Mouse (Mus musculus): Measurements from ENCODE around the gene Gm39566. TPM values are rescaled to one million over a fixed set of nuclear protein-coding genes. Genes with fewer than 3 reads are reported as not detected.

The Gm39566 gene
- total and polyA plus RNA-seq, 3 experiments, result 0.05 TPM; not detected in 2

DNA sequence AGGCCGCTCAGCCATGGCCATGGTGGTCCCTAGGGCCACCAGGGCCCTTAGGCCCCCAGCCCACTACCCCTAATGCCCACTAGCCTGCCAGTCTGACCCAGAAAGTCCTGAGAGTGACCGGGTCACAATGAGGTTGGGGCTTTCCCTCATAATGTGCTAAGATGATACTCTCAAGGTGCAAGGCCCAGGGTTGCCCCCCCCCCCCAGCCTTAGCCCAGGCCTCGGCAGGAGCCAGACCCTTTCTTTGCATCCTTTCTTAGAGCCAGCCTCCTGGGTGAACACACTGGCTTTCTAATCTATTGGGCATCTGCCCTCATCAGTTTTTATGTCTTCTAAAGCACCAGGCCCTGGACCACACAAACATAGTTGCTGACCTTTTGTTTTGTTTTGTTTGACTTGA, 7.0 kb upstream of the Gm39566 start, which contains the start of gene Spem1:
TSS of gene Spem1 (minus strand) at position 101 of the 400 bp plus-strand sequence.
- peaks cover 8% of the 10 kb centered on the region for H3K9me3 ChIP-seq (replicated peaks)

DNA sequence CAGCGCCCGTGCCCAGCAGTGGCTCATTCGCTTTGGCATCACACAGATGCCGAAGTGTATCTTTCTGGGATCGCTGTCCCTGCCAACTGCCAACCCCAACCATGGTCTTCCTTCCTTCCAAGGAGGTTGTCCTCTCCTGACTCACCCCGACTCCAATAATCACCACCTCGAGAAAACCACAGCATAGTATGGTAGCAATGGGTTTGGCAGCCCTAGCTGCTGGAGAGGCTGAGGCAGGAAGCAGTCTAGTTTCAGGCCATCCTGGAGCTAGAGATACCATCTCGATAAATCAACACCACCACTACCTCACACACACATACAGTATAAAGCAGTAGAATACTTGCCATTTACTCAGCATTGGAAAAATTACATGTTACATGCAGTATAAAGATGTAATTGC, 3.8 kb upstream of the Gm39566 start:
- DNase-seq (ENCODE audit: low spot score), result no peak
- H3K27me3 ChIP-seq (ENCODE audit: insufficient read depth, low read length), result peaks cover 45% of the 10 kb centered on the region
- no peak overlapping the region for H3K4me3 ChIP-seq (ENCODE audit: low read depth, low read length)
- TF ChIP-seq POLR2AphosphoS5 (IDR thresholded peaks at IDR 0.05; ENCODE audit: insufficient replicate concordance, low read depth, low read length), result no peak
- TF ChIP-seq CTCF (IDR thresholded peaks at IDR 0.05; ENCODE audit: low read depth, low read length), result no peak
- TF ChIP-seq GATA1 (IDR thresholded peaks at IDR 0.05; ENCODE audit: borderline replicate concordance, low read length), result no peak
- no peak for TF ChIP-seq GATA2 (IDR thresholded peaks at IDR 0.05; ENCODE audit: borderline replicate concordance, low read depth, low read length)
- TF ChIP-seq TAL1 (conservative IDR thresholded peaks at IDR 0.05; ENCODE audit: low read depth, low read length), result no peak
- no peak for ATAC-seq (ENCODE audit: extremely low read depth, insufficient number of reproducible peaks, low FRiP score, poor library complexity, severe bottlenecking)
- no peaks in the 10 kb centered on the region for H3K4me1 ChIP-seq (ENCODE audit: insufficient read depth, low read depth, low read length)
- no peaks in the 10 kb centered on the region for H3K36me3 ChIP-seq (replicated peaks)
- H3K9me3 ChIP-seq (replicated peaks), result no peaks in the 10 kb centered on the region; the same call in 1 of the 2 replicates

More for the DNA sequence above, 7.0 kb upstream of the Gm39566 start, which contains the start of gene Spem1:
- peaks cover 24% of the 10 kb centered on the region for H3K36me3 ChIP-seq (replicated peaks)
- ATAC-seq (ENCODE audit: extremely low read depth, insufficient number of reproducible peaks, low FRiP score, poor library complexity, severe bottlenecking) (no peak), DNase-seq (ENCODE audit: low spot score) (no peak)
- no peak within 1 kb of the TSS for H3K4me3 ChIP-seq (ENCODE audit: low read depth, low read length)
- H3K27me3 ChIP-seq (ENCODE audit: insufficient read depth, low read length), result peaks cover 44% of the 10 kb centered on the region
- H3K4me1 ChIP-seq (ENCODE audit: insufficient read depth, low read depth, low read length), result no peaks in the 10 kb centered on the region; the same call in 1 of the 2 replicates
- TF ChIP-seq GATA1 (IDR thresholded peaks at IDR 0.05; ENCODE audit: borderline replicate concordance, low read length) (no peak), POLR2AphosphoS5 (IDR thresholded peaks at IDR 0.05; ENCODE audit: insufficient replicate concordance, low read depth, low read length) (no peak), TAL1 (conservative IDR thresholded peaks at IDR 0.05; ENCODE audit: low read depth, low read length) (no peak), CTCF (IDR thresholded peaks at IDR 0.05; ENCODE audit: low read depth, low read length) (no peak), GATA2 (IDR thresholded peaks at IDR 0.05; ENCODE audit: borderline replicate concordance, low read depth, low read length) (no peak)

DNA sequence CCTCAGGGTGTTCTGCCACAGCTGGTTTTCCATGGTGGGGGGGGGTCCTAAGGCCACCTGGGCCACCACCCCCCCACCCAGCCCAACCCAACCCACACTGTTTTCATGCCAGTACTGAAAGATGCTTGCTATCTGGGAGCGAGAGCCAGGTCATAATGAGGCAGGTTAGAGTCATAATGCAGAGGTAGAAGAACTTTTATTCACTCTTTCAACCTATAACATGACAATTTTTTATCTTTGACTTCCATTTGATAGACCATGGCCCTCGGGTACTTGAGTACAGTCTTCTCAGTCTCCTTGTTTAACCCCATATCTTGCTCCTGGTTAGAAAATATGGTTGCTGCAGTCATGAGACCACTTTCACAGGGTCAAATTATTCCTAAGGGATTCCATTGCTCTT, 3.3 kb upstream of the Gm39566 start, which contains the start of gene Spem2:
TSS of gene Spem2 (minus strand) at position 101 of the 400 bp plus-strand sequence.
- TF ChIP-seq GATA1 (IDR thresholded peaks at IDR 0.05; ENCODE audit: borderline replicate concordance, low read length) (no peak), CTCF (IDR thresholded peaks at IDR 0.05; ENCODE audit: low read depth, low read length) (no peak), TAL1 (conservative IDR thresholded peaks at IDR 0.05; ENCODE audit: low read depth, low read length) (no peak)
- ATAC-seq (ENCODE audit: extremely low read depth, insufficient number of reproducible peaks, low FRiP score, poor library complexity, severe bottlenecking) (no peak), DNase-seq (ENCODE audit: low spot score) (no peak)
- Histone ChIP-seq H3K9me3 (replicated peaks) (no peaks in the 10 kb centered on the region; the same call in 1 of the 2 replicates), H3K4me1 (ENCODE audit: insufficient read depth, low read depth, low read length) (no peaks in the 10 kb centered on the region), H3K36me3 (replicated peaks) (no peaks in the 10 kb centered on the region), H3K4me3 (ENCODE audit: low read depth, low read length) (no peak within 1 kb of the TSS), H3K27me3 (ENCODE audit: insufficient read depth, low read length) (peaks cover 44% of the 10 kb centered on the region)

DNA sequence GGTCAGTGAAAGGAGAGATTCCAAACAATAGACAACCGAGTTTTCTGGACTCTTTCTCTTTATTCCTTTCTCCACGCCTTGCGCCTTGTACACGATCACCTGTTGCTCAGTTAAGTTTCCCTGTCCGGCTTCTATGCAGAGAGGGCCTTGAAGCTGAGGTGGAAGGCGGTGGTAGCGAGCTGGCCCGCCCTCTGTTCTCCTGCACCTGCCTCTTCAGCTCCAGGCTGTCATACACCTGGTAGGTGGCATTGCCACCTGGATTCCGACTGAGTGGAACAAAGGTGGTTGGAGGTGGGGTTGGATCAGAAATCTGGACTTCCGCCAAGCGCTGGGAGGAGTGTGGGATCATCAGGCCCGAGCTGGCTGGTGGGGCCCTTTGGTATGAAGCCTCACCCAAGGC, 1.4 kb upstream of the Gm39566 start:
- H3K36me3 ChIP-seq (replicated peaks), result no peaks in the 10 kb centered on the region
- H3K4me1 ChIP-seq (ENCODE audit: insufficient read depth, low read depth, low read length), result no peaks in the 10 kb centered on the region
- H3K9me3 ChIP-seq (replicated peaks), result no peaks in the 10 kb centered on the region; the same call in 1 of the 2 replicates
- no peak overlapping the region for H3K4me3 ChIP-seq (ENCODE audit: low read depth, low read length)
- DNase-seq (ENCODE audit: low spot score) (no peak), ATAC-seq (ENCODE audit: extremely low read depth, insufficient number of reproducible peaks, low FRiP score, poor library complexity, severe bottlenecking) (no peak)
- H3K27me3 ChIP-seq (ENCODE audit: insufficient read depth, low read length), result peaks cover 50% of the 10 kb centered on the region
- TF ChIP-seq GATA1 (IDR thresholded peaks at IDR 0.05; ENCODE audit: borderline replicate concordance, low read length) (no peak), TAL1 (conservative IDR thresholded peaks at IDR 0.05; ENCODE audit: low read depth, low read length) (no peak), CTCF (IDR thresholded peaks at IDR 0.05; ENCODE audit: low read depth, low read length) (no peak), GATA2 (IDR thresholded peaks at IDR 0.05; ENCODE audit: borderline replicate concordance, low read depth, low read length) (no peak), POLR2AphosphoS5 (IDR thresholded peaks at IDR 0.05; ENCODE audit: insufficient replicate concordance, low read depth, low read length) (no peak)

DNA sequence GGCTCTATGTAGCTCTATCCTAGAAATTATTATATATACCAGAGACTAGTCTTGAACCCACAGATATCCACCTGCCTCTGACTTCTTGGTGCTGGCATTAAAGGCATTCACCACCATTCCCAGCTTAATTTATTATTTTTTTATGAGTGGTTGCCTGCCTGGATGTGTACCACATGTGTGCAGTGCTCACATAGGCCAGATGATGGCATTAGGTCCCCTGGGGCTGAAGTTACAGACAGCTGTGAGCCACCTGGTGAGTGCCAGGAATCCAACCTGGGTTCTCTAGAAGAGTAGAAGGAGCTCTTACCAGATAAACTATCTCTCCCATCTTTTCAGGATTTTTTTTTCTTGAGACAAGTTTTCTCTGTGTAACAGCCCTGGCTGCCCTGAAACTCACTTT, 4.8 kb downstream of the Gm39566 start:
- Histone ChIP-seq H3K36me3 (replicated peaks) (no peaks in the 10 kb centered on the region), H3K27me3 (ENCODE audit: insufficient read depth, low read length) (peaks cover 53% of the 10 kb centered on the region), H3K9me3 (replicated peaks) (no peaks in the 10 kb centered on the region), H3K4me3 (ENCODE audit: low read depth, low read length) (no peak overlapping the region), H3K4me1 (ENCODE audit: insufficient read depth, low read depth, low read length) (no peaks in the 10 kb centered on the region; the same call in 1 of the 2 replicates)
- TF ChIP-seq TAL1 (conservative IDR thresholded peaks at IDR 0.05; ENCODE audit: low read depth, low read length) (no peak), GATA2 (IDR thresholded peaks at IDR 0.05; ENCODE audit: borderline replicate concordance, low read depth, low read length) (no peak), GATA1 (IDR thresholded peaks at IDR 0.05; ENCODE audit: borderline replicate concordance, low read length) (no peak), CTCF (IDR thresholded peaks at IDR 0.05; ENCODE audit: low read depth, low read length) (no peak), POLR2AphosphoS5 (IDR thresholded peaks at IDR 0.05; ENCODE audit: insufficient replicate concordance, low read depth, low read length) (no peak)
- ATAC-seq (ENCODE audit: extremely low read depth, insufficient number of reproducible peaks, low FRiP score, poor library complexity, severe bottlenecking), result no peak
- no peak for DNase-seq (ENCODE audit: low spot score)

DNA sequence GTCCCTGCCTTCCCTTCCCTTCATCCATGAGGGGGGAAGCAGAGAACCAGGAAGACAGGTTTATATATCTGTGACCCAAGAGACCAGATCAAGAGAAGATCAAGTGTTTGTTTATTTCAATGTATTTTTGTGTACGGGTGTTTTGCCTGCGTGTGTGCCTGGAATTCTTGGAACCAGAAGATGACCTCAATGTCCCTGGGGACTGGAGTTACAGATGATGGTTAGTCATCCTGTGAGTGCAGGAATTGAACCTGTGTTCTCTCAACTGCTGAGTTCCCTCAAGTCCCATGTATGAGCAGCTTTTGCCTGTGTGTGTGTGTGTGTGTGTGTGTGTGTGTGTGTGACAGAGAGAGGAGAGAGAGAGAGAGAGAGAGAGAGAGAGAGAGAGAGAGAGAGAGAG, 7.5 kb downstream of the Gm39566 start:
- Histone ChIP-seq H3K27me3 (ENCODE audit: insufficient read depth, low read length) (peaks cover 60% of the 10 kb centered on the region), H3K4me3 (ENCODE audit: low read depth, low read length) (no peak overlapping the region)
- ATAC-seq (ENCODE audit: extremely low read depth, insufficient number of reproducible peaks, low FRiP score, poor library complexity, severe bottlenecking), result no peak

More for the DNA sequence above, 7.5 kb downstream of the Gm39566 start:
- Histone ChIP-seq H3K9me3 (replicated peaks) (no peaks in the 10 kb centered on the region), H3K4me1 (ENCODE audit: insufficient read depth, low read depth, low read length) (peaks cover 16% of the 10 kb centered on the region), H3K36me3 (replicated peaks) (no peaks in the 10 kb centered on the region)
- no peak for DNase-seq (ENCODE audit: low spot score)
- TF ChIP-seq GATA2 (IDR thresholded peaks at IDR 0.05; ENCODE audit: borderline replicate concordance, low read depth, low read length) (no peak), POLR2AphosphoS5 (IDR thresholded peaks at IDR 0.05; ENCODE audit: insufficient replicate concordance, low read depth, low read length) (no peak), TAL1 (conservative IDR thresholded peaks at IDR 0.05; ENCODE audit: low read depth, low read length) (no peak), GATA1 (IDR thresholded peaks at IDR 0.05; ENCODE audit: borderline replicate concordance, low read length) (no peak), CTCF (IDR thresholded peaks at IDR 0.05; ENCODE audit: low read depth, low read length) (no peak)

Data from G1E (cell line).